Mouse (Mus musculus) bone marrow, adult 2 months (tissue): ENCODE data around the gene Flrt2.

Source experiments
- CTCF ChIP-seq: fragments of 200-500 bp; IDR thresholded peaks from 2 replicates; pipeline ENCODE4 v1.5.1; 2011; ENCODE audit warnings: low read length, control low read depth; ENCODE audit not compliant: control insufficient read depth, insufficient read depth
- POLR2A ChIP-seq: fragments of 200-500 bp; IDR thresholded peaks from 2 replicates; pipeline ENCODE4 v1.6.1; 2011; ENCODE audit warnings: low read depth, mild to moderate bottlenecking, control low read depth, low read length, borderline replicate concordance; ENCODE audit not compliant: control insufficient read depth

DNA sequence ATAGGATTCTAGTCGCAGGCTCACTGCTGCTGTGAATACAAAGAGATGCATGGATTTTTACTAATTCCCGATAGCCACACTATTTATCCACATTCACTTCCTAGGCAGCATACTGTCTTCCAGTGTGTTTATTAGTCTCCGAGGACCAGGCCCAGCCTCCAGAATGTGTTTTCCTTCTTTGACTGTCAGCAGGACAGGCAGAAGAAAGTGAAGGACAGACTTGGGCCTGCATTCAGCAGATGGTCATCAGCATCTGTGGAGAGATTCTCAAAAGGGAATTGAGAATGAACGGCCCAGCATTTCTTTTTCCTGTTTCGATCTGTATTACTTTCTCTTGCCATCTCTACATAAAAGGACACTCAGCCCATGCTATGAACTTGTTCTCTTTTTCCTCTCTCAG, 46.0 kb downstream of the Flrt2 start:
- TF ChIP-seq CTCF (no peak), POLR2A (no peak)
